Mouse (Mus musculus) hindbrain, embryonic 14.5 days (tissue): ENCODE results near the gene Rpl18. TPM values are rescaled to one million over a fixed set of nuclear protein-coding genes. Genes with fewer than 3 reads are reported as not detected.

Experiments
- ATAC-seq: fragments of 200-750 bp; cut with Nextera tagmentation; 2 replicates; pipeline ENCODE4 v1.8.0; 2017; ENCODE audit warnings: moderate number of reproducible peaks, mild to moderate bottlenecking, moderate TSS enrichment, moderate library complexity; ENCODE audit not compliant: low FRiP score
- DNase-seq: peaks from one replicate; pipeline ENCODE4 v3.0.0-alpha.2; 2015; ENCODE audit warnings: low spot score
- H3K27ac ChIP-seq: fragments of 300-500 bp; sonication (generic); 2 replicates; pipeline ENCODE4 v1.5.1; 2014; ENCODE audit warnings: mild to moderate bottlenecking, moderate library complexity
- H3K27me3 ChIP-seq: fragments of 300-500 bp; sonication (generic); 2 replicates; pipeline ENCODE4 v1.6.1; 2014; ENCODE audit warnings: mild to moderate bottlenecking, low read length, mixed read lengths; ENCODE audit not compliant: control insufficient read depth, insufficient read depth
- H3K36me3 ChIP-seq: fragments of 300-500 bp; sonication (generic); replicated peaks from 2 replicates; pipeline ENCODE4 v1.6.1; 2014; ENCODE audit not compliant: control insufficient read depth, insufficient read depth
- H3K4me1 ChIP-seq: fragments of 300-500 bp; sonication (generic); replicated peaks from 2 replicates; pipeline ENCODE4 v1.6.1; 2014; ENCODE audit warnings: antibody characterized with exemption, low read length, mixed read lengths; ENCODE audit not compliant: control insufficient read depth, insufficient read depth
- H3K4me2 ChIP-seq: fragments of 300-500 bp; sonication (generic); replicated peaks from 2 replicates; pipeline ENCODE4 v1.6.1; 2014; ENCODE audit warnings: mild to moderate bottlenecking, moderate library complexity
- H3K4me3 ChIP-seq: fragments of 300-500 bp; sonication (generic); replicated peaks from 2 replicates; pipeline ENCODE4 v1.5.1; 2014; ENCODE audit warnings: mild to moderate bottlenecking, low read length
- H3K9ac ChIP-seq: fragments of 300-500 bp; sonication (generic); 2 replicates; pipeline ENCODE4 v1.6.1; 2014
- H3K9me3 ChIP-seq: fragments of 300-500 bp; sonication (generic); 2 replicates; pipeline ENCODE4 v1.6.1; 2016; ENCODE audit warnings: low read length; ENCODE audit not compliant: control insufficient read depth
- WGBS: fragments of 180-500 bp; shearing (Covaris S2); extraction: QIAGEN DNeasy Blood & Tissue Kit; methylation state at CpG from one replicate; pipeline ENCODE4 v1.1.7; 2014; 5-methylcytosine and 5-hydroxymethylcytosine counted together
- polyA plus RNA-seq: library from polyadenylated mRNA; unstranded; fragments of >200 nt; fragmentation: Nextera tagmentation; extraction: Ambion mirVana; gene quantifications from 2 replicates; pipeline ENCODE4 v1.2.1, GENCODE M21; 2014

The Rpl18 gene
- polyA plus RNA-seq = 578 and 674 TPM in 2 replicates

DNA sequence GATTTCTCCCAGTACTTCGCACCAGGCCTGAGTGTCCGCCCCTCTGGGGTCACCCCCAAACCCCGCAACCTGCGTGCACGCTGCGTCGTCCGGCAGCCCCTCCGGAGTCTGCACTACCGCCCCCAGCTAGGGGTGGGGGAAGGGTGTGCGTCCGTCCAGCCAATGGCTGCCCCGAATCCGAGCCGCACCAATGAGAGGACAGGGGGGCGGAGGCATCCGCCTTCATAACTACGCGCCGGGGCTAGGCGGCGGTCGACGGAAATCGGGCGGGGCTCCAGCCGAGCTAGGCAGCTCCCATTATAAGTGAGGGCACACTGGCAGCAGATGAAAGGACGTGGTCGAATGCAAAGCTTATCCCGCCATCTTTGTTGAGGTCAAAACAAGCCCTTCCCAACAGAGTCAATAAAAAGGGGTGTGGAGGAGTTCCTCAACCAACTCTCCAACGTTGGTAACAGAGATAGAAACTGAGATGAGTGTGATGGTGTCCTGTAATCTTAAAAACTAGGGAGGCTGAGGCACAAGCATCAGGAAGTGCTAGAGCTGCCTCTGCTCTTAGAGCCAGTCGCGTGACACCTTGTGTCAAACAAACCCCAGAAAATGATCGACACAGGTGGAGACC lies at the start of gene Rpl18:
Gene Rpl18, plus strand, starts transcription at position 368 of the 619 bp plus-strand sequence.
- Histone ChIP-seq H3K27me3 (no peaks in the 10 kb centered on the region), H3K36me3 (peaks cover 45% of the 10 kb centered on the region), H3K4me3 (peak within 1 kb of the TSS; percentile 56), H3K4me2 (peak within 1 kb of the TSS; percentile 64), H3K9ac (peak within 1 kb of the TSS; percentile 64), H3K27ac (peak within 1 kb of the TSS; percentile 54; the same call in 1 of the 2 replicates), H3K9me3 (no peaks in the 10 kb centered on the region), H3K4me1 (peaks cover 38% of the 10 kb centered on the region)
- WGBS = 7% methylated on average over 34 of the region's 34 CpGs
- DNase-seq (peak; percentile 96), ATAC-seq (peak; percentile 92)

DNA sequence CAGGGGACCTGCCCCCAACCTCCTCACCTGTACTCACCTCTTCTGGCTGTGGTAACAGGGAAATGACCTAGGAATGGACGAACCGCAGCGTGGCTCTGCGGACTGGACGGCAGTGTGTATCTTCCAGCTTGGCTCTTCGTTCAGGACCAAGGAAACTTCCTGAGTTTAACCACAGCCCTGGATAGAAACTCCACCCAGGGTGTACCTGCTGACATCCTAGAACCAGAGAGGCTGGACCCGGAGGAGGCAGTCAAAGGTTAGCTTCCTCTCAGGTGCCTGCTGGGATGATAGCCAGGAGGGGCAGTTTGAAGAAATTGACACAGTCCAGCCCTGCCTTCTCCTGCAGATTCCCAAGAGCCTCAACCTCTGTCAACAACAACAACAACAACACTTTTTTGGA lies 49.1 kb upstream of the Rpl18 start, which contains the start of gene Fut2:
Gene Fut2, minus strand, starts transcription at position 234 of the 400 bp plus-strand sequence.
- H3K36me3 ChIP-seq = no peaks in the 10 kb centered on the region
- 82% methylated on average over 7 of the region's 7 CpGs for WGBS
- no peaks in the 10 kb centered on the region for H3K9me3 ChIP-seq
- no peak within 1 kb of the TSS for H3K4me2 ChIP-seq
- ATAC-seq (no peak), DNase-seq (no peak)
- H3K27ac ChIP-seq = no peak within 1 kb of the TSS
- H3K4me3 ChIP-seq = no peak within 1 kb of the TSS
- no peak within 1 kb of the TSS for H3K9ac ChIP-seq
- H3K4me1 ChIP-seq = no peaks in the 10 kb centered on the region
- H3K27me3 ChIP-seq = no peaks in the 10 kb centered on the region

DNA sequence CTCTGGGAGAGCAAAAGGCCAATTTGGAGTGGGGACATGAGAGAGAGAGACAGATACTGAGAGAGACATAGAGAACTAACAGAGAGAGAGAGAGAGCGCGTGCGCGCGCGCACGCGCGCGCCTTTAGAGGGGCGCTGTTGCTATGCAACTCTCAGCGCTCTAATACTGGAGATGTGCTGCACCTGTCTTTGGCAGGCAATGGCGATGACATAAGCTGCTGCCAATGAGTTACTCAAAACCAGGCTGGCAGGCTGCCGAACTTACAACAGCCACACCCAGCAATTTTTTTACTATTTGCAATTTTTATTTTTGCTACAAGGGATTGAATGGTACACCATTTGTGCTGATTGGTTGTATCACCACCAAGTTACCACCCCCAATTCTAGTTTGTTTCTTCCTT lies 47.5 kb upstream of the Rpl18 start:
- Histone ChIP-seq H3K4me3 (no peak overlapping the region), H3K27ac (no peak overlapping the region), H3K4me1 (no peaks in the 10 kb centered on the region), H3K4me2 (no peak overlapping the region), H3K27me3 (no peaks in the 10 kb centered on the region), H3K9me3 (no peaks in the 10 kb centered on the region), H3K9ac (no peak overlapping the region), H3K36me3 (no peaks in the 10 kb centered on the region)
- ATAC-seq = no peak
- DNase-seq = no peak
- 78% methylated on average over 14 of the region's 14 CpGs for WGBS

DNA sequence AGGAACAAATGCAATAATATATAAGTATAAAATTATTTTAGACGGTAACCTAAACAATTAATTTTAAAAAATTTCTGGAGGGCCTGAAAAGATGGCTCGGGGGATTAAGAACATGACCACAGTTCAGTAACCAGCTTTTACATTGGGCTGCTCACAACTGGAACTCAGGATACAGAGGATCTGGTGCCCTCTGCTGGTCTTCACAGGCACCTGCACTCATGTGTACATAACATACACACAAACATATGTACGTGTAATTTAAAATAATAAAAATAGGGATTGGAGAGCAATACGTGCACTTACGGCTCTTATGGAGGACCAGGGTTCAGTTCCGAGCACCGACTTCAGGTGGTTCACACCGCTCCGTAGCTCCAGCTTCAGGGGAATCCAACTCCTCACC lies 46.3 kb upstream of the Rpl18 start:
- H3K36me3 ChIP-seq = no peaks in the 10 kb centered on the region
- no peaks in the 10 kb centered on the region for H3K4me1 ChIP-seq
- no peaks in the 10 kb centered on the region for H3K9me3 ChIP-seq
- no peak overlapping the region for H3K4me2 ChIP-seq
- H3K27me3 ChIP-seq = no peaks in the 10 kb centered on the region
- H3K9ac ChIP-seq = no peak overlapping the region
- H3K4me3 ChIP-seq = no peak overlapping the region
- ATAC-seq = no peak
- 94% methylated on average over 9 of the region's 9 CpGs for WGBS
- H3K27ac ChIP-seq = no peak overlapping the region
- DNase-seq = no peak

DNA sequence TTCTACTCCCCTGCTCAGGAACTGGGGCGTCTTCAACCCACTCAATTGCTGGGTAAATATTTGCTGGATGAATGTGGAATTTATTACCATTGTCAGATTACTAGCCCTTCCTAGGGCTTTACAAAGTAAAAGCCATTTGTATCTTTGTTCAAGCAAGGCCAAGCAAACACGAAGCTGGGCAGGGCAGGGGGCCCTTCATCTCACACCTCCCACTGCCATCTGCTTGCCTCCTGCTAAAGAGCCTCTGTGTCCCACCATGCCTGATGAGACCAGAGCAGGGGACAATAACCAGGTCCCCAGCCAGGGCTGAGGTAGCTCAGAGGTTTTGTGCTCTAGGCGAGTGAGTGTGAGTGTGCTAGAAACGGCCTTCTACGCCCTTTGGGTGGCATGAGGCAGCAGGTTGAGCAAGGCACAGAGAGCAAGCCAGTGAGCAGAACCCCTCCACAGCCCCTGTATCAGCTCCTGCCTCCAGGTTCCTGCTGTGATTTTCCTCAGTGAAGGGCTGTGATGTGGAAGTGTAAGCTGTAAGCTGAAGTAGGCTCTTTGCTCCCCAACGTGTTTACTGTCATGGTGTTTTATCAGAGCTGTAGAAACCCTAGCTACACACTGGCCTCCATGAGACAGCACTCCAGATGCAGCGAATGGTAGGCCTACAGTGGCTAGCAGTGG lies 37.5 kb upstream of the Rpl18 start:
- WGBS = 78% methylated on average over 7 of the region's 7 CpGs
- ATAC-seq (no peak), DNase-seq (no peak)
- H3K4me1 ChIP-seq = no peaks in the 10 kb centered on the region
- H3K4me3 ChIP-seq = no peak overlapping the region
- H3K27me3 ChIP-seq = no peaks in the 10 kb centered on the region
- no peaks in the 10 kb centered on the region for H3K36me3 ChIP-seq
- H3K27ac ChIP-seq = no peak overlapping the region
- H3K4me2 ChIP-seq = no peak overlapping the region
- no peaks in the 10 kb centered on the region for H3K9me3 ChIP-seq
- no peak overlapping the region for H3K9ac ChIP-seq

DNA sequence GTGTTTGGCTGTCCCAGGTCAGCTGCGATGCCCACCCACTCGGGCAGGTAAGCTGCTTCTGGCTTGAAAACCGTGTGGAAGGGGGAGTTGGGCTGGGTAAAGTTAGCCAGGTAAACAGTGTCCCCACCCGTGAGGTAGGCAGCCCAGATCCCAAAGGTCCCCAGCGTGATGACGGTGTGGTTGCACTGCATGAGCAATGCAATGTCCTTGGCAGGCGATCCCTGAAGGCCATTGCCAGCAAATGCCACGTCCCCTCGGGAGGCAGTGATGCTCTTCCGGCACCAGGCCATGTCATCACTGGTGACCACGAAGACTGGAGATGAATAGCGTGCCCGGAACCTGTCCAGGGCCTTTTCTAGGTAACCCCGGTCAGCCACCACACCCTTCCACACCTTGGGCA lies 36.7 kb upstream of the Rpl18 start:
- no peaks in the 10 kb centered on the region for H3K27me3 ChIP-seq
- no peak overlapping the region for H3K27ac ChIP-seq
- H3K4me3 ChIP-seq = no peak overlapping the region
- DNase-seq = no peak
- WGBS = 93% methylated on average over 14 of the region's 14 CpGs
- no peaks in the 10 kb centered on the region for H3K9me3 ChIP-seq
- no peak for ATAC-seq
- H3K4me2 ChIP-seq = no peak overlapping the region
- H3K9ac ChIP-seq = no peak overlapping the region
- no peaks in the 10 kb centered on the region for H3K4me1 ChIP-seq
- no peaks in the 10 kb centered on the region for H3K36me3 ChIP-seq

DNA sequence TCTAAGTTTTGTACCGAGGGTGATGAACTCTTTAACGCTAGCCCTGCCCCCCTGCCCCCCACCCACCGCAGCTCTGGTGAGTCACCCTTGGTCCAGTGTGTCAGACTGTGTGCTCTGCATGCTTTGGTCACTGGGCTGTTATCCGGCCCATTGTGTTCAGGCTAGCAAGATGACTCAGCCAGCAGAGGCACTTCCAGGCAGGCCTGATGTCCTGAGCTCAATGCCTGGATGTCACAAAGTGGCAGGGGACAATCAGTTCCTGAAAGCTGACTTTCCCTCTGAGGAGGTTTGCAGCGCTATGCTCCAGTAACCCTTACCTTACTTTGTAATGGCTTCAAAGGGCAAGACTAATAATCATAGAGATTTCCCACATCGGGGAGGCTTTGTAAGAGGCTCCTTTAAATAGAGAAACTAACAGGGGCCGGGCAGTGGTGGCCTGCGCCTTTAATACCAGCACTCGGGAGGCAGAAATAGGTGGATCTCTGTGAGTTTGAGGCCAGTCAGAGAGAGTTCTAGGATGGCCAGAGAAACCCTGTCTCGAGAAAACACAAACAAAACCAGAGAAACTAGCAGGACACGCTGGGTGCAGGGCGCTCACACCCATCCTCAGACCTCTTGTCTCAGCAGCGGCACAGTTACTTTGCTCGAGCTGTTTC lies 35.2 kb upstream of the Rpl18 start:
- DNase-seq = no peak
- WGBS = 60% methylated on average over 14 of the region's 14 CpGs

DNA sequence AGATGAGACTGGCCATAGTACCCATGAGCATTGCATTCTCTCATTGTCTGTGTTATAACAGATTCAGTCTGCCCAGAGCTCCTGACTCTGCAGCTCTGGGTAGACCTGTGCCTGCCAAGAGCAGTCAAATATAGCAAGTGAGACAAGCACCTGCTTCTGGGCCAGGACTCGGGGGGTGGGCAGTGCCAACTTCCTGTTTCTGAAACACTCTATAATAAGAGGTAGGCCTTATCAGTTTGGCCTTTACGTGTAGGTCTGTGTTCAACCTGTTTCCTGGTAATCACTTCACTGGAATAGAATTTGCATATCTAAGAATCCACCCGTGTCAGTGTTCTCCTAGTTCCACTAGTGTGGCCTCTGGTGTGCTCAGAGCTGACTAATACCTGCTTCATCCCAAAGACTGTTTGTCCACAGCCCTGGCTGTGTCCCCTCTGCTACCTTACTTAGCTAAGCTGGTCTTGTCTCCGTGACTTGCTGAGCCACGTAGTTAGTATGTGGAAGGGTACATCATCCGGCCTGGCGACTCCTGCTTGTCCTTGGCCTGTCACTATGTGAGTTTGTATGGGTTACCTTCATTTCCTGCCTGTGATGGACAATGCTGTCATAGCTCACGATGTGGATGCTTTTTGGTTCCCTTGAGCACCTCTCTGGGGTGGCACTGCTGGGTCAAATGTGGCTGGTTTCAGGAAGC lies 34.1 kb upstream of the Rpl18 start:
- DNase-seq (no peak), ATAC-seq (no peak)
- Histone ChIP-seq H3K9ac (no peak overlapping the region), H3K4me2 (no peak overlapping the region), H3K4me3 (no peak overlapping the region), H3K4me1 (no peaks in the 10 kb centered on the region), H3K36me3 (no peaks in the 10 kb centered on the region), H3K27ac (no peak overlapping the region), H3K9me3 (no peaks in the 10 kb centered on the region), H3K27me3 (no peaks in the 10 kb centered on the region)
- 83% methylated on average over 8 of the region's 8 CpGs for WGBS

More for the DNA sequence above, 35.2 kb upstream of the Rpl18 start:
- no peak overlapping the region for H3K4me2 ChIP-seq
- no peak for ATAC-seq
- H3K27ac ChIP-seq = no peak overlapping the region
- H3K4me3 ChIP-seq = no peak overlapping the region
- H3K9me3 ChIP-seq = no peaks in the 10 kb centered on the region
- H3K27me3 ChIP-seq = no peaks in the 10 kb centered on the region
- no peaks in the 10 kb centered on the region for H3K4me1 ChIP-seq
- no peaks in the 10 kb centered on the region for H3K36me3 ChIP-seq
- H3K9ac ChIP-seq = no peak overlapping the region
